Mouse (Mus musculus): ENCODE results near the gene Gm21915. TPM values are rescaled to one million over a fixed set of nuclear protein-coding genes. Genes with fewer than 3 reads are reported as not detected.

Gene Gm21915
- not detected for polyA plus RNA-seq (2015; fragmentation: Illumina TruSeq; extraction: RNeasy Lipid Tissue Mini Kit (QIAGEN cat#74804); ENCODE audit: insufficient read depth, low read depth, low replicate concordance)

GRCm38 (mm10) chr9:40670313-40670712 is at the start of gene Gm21915:
Gene Gm21915 (plus strand): TSS chr9:40670613.

GRCm38 (mm10) chr9:40685801-40686420 is 15.5 kb downstream of the Gm21915 start, which contains the start of gene Clmp:
Gene Clmp (plus strand): TSS chr9:40685962.

Other genes starting within 250 kb of the Gm21915 start
- 8.5 TPM for gene Gramd1b, start 139.2 kb upstream of the Gm21915 start, polyA plus RNA-seq (2015; fragmentation: Illumina TruSeq; extraction: RNeasy Lipid Tissue Mini Kit (QIAGEN cat#74804); ENCODE audit: insufficient read depth, low read depth, low replicate concordance)
- 2.1 TPM for gene Clmp, start 15.3 kb downstream of the Gm21915 start, polyA plus RNA-seq (2015; fragmentation: Illumina TruSeq; extraction: RNeasy Lipid Tissue Mini Kit (QIAGEN cat#74804); ENCODE audit: insufficient read depth, low read depth, low replicate concordance)
- 283 TPM for gene Hspa8, start 130.4 kb downstream of the Gm21915 start, polyA plus RNA-seq (2015; fragmentation: Illumina TruSeq; extraction: RNeasy Lipid Tissue Mini Kit (QIAGEN cat#74804); ENCODE audit: insufficient read depth, low read depth, low replicate concordance)
- gene Bsx, start 203.5 kb downstream of the Gm21915 start, polyA plus RNA-seq (2015; fragmentation: Illumina TruSeq; extraction: RNeasy Lipid Tissue Mini Kit (QIAGEN cat#74804); ENCODE audit: insufficient read depth, low read depth, low replicate concordance): not detected

Data from pancreas, adult 10 weeks (tissue).